ENCODE assay signal across 9 mouse cellular contexts in the genomic region with DNA sequence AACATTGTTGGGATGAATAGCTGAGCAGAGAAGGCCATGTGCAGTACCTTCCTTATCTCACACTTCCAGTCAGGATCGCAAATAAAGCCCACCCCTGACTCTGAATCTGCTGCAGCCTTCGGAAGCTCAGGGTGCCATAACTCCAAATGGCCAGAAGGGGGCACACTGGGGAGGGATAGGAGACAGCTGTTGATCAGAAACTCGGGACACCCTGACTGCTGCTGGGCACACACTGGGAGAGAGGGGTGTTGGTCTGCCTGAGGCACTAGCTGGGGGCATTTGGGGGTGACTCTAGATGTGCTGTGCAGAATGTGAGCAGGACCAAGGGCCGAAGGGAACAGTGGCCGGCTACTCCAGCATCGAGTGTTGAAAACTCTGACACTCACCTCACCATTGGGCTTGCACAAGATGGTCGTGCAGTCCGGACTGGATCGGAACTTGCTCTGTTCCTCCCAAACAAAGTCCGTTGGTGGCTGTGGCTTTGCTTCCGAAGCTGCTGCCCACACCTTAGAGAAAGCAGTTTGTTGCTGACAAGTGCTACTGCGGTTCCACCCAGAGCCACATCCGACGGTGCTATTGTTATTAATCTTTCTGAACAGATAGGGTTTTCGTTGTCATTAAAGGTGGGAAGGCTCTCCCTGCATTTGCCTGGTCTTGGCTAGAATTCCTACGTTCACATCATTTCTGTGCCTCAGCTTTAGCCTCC.
DNase-seq lines count a peak whose midpoint lies in the region; ATAC-seq and TF ChIP-seq lines count a peak whose summit lies in the region.
"Had no signal": no experiment of that assay in that cellular context is flagged by ENCODE, and none has a peak within 500 bp of the region (broad histone marks: within the 10 kb centered on the region; RNA-seq: fewer than 3 reads in every experiment).

No protein-coding gene starts in this region.

- peak; percentile 90 for TF ChIP-seq CTCF in lung, postnatal 0 days (IDR thresholded peaks at IDR 0.05)
- peak; percentile 58; the same call in 1 of the 2 replicates for TF ChIP-seq CTCF in spleen, adult 2 months (IDR thresholded peaks at IDR 0.05; ENCODE audit: extremely low read depth, insufficient read depth, insufficient read length, insufficient replicate concordance)

- no peak overlapping the region for H3K4me3 ChIP-seq in midbrain, embryonic 14.5 days (replicated peaks; ENCODE audit: low read depth, low read length)
- H3K4me3 ChIP-seq in midbrain, embryonic 15.5 days, result no peak overlapping the region
- no peak overlapping the region for H3K4me3 ChIP-seq in heart, embryonic 10.5 days
- H3K4me3 ChIP-seq in lung, postnatal 0 days (ENCODE audit: low read depth, low read length), result no peak overlapping the region
- H3K4me3 ChIP-seq in spleen, adult 2 months (ENCODE audit: extremely low read depth, insufficient read depth, insufficient read length), result no peak overlapping the region
- H3K4me3 ChIP-seq: heart, embryonic 13.5 days had no signal

- H3K4me1 ChIP-seq in midbrain, embryonic 14.5 days (ENCODE audit: control insufficient read depth, insufficient read depth, low read length), result no peaks in the 10 kb centered on the region
- H3K4me1 ChIP-seq in midbrain, embryonic 15.5 days, result no peaks in the 10 kb centered on the region
- peaks cover 11% of the 10 kb centered on the region; the same call in 1 of the 2 replicates for H3K4me1 ChIP-seq in heart, embryonic 10.5 days
- no peaks in the 10 kb centered on the region for H3K4me1 ChIP-seq in lung, postnatal 0 days (ENCODE audit: insufficient read depth, low read depth, low read length)
- H3K4me1 ChIP-seq in spleen, adult 2 months (ENCODE audit: control insufficient read depth, insufficient read depth, insufficient read length), result no peaks in the 10 kb centered on the region

- no peak for TF ChIP-seq POLR2A in spleen, adult 2 months (IDR thresholded peaks at IDR 0.05; ENCODE audit: low read depth, low read length)

- H3K27ac ChIP-seq in midbrain, embryonic 14.5 days (replicated peaks; ENCODE audit: low read depth, low read length), result no peak overlapping the region
- no peak overlapping the region for H3K27ac ChIP-seq in midbrain, embryonic 15.5 days
- H3K27ac ChIP-seq in heart, embryonic 10.5 days, result no peak overlapping the region
- no peak overlapping the region for H3K27ac ChIP-seq in lung, postnatal 0 days (ENCODE audit: low read length)
- H3K27ac ChIP-seq in spleen, adult 2 months (ENCODE audit: insufficient read depth, low read length), result no peak overlapping the region
- H3K27ac ChIP-seq: heart, embryonic 13.5 days had no signal

- no peak for ATAC-seq in midbrain, embryonic 14.5 days (ENCODE audit: low FRiP score, low TSS enrichment)
- ATAC-seq in midbrain, embryonic 15.5 days (replicated peaks), result no peak
- peak; percentile 57 for ATAC-seq in lung, postnatal 0 days

- no peaks in the 10 kb centered on the region for H3K9me3 ChIP-seq in midbrain, embryonic 14.5 days (ENCODE audit: control insufficient read depth, low read length)
- no peaks in the 10 kb centered on the region for H3K9me3 ChIP-seq in midbrain, embryonic 15.5 days
- no peaks in the 10 kb centered on the region for H3K9me3 ChIP-seq in heart, embryonic 10.5 days
- no peaks in the 10 kb centered on the region for H3K9me3 ChIP-seq in lung, postnatal 0 days (ENCODE audit: low read length)
- H3K9me3 ChIP-seq: heart, embryonic 13.5 days had no signal

- WGBS in midbrain, embryonic 14.5 days, result 76% methylated on average over 16 of the region's 16 CpGs
- 75% methylated on average over 16 of the region's 16 CpGs for WGBS in midbrain, embryonic 15.5 days
- WGBS in heart, embryonic 10.5 days, result 66% methylated on average over 16 of the region's 16 CpGs
- 61% methylated on average over 16 of the region's 16 CpGs for WGBS in lung, postnatal 0 days
- 68% methylated on average over 16 of the region's 16 CpGs for whole genome bisulfite sequencing in spleen, adult 2 months

- no peak overlapping the region for H3K4me2 ChIP-seq in midbrain, embryonic 14.5 days (ENCODE audit: low read length)
- no peak overlapping the region for H3K4me2 ChIP-seq in midbrain, embryonic 15.5 days
- H3K4me2 ChIP-seq in lung, postnatal 0 days (replicated peaks; ENCODE audit: low read depth, low read length), result no peak overlapping the region
- H3K4me2 ChIP-seq: heart, embryonic 13.5 days had no signal

- no peaks in the 10 kb centered on the region for H3K27me3 ChIP-seq in midbrain, embryonic 14.5 days (ENCODE audit: control insufficient read depth, insufficient read depth, low read length)
- H3K27me3 ChIP-seq in midbrain, embryonic 15.5 days (replicated peaks), result no peaks in the 10 kb centered on the region
- H3K27me3 ChIP-seq in heart, embryonic 10.5 days (ENCODE audit: insufficient read depth, poor library complexity, severe bottlenecking), result no peaks in the 10 kb centered on the region
- H3K27me3 ChIP-seq in lung, postnatal 0 days (replicated peaks; ENCODE audit: insufficient read depth, low read length), result no peaks in the 10 kb centered on the region
- no peaks in the 10 kb centered on the region for H3K27me3 ChIP-seq in spleen, adult 2 months (ENCODE audit: control insufficient read depth, insufficient read depth, low read length)
- H3K27me3 ChIP-seq: heart, embryonic 13.5 days had no signal

- DNase-seq in adrenal gland, adult (ENCODE audit: inconsistent age in 2 of 2, low spot score in 1 of 2), result peak; percentile 37 to 80
- DNase-seq in adrenal gland, adult 8-10 months, result no peak
- DNase-seq in midbrain, embryonic 14.5 days, result peak; percentile 58
- peak; percentile 19 for DNase-seq in cerebellum, adult 8-10 months
- DNase-seq in heart, embryonic 10.5 days (ENCODE audit: low spot score), result peak; percentile 75
- DNase-seq in lung, postnatal 0 days (ENCODE audit: low spot score), result peak; percentile 56
- DNase-seq in spleen, adult 2 months (ENCODE audit: low read depth in 1 of 2, low spot score in 2 of 2), result peak in 1 of 2 experiments; percentile 44

- H3K9ac ChIP-seq in midbrain, embryonic 14.5 days (replicated peaks; ENCODE audit: low read length), result no peak overlapping the region
- H3K9ac ChIP-seq in midbrain, embryonic 15.5 days, result no peak overlapping the region
- H3K9ac ChIP-seq in lung, postnatal 0 days (replicated peaks; ENCODE audit: low read depth), result no peak overlapping the region
- H3K9ac ChIP-seq: heart, embryonic 13.5 days had no signal

- H3K36me3 ChIP-seq in midbrain, embryonic 14.5 days (ENCODE audit: control insufficient read depth, insufficient read depth, low read length), result no peaks in the 10 kb centered on the region
- H3K36me3 ChIP-seq in midbrain, embryonic 15.5 days (replicated peaks), result no peaks in the 10 kb centered on the region
- H3K36me3 ChIP-seq in heart, embryonic 10.5 days, result no peaks in the 10 kb centered on the region
- H3K36me3 ChIP-seq in lung, postnatal 0 days (ENCODE audit: insufficient read depth, low read length), result no peaks in the 10 kb centered on the region
- no peaks in the 10 kb centered on the region for H3K36me3 ChIP-seq in spleen, adult 2 months (ENCODE audit: control insufficient read depth, insufficient read depth, low read length)
- H3K36me3 ChIP-seq: heart, embryonic 13.5 days had no signal

- TF ChIP-seq EP300 in lung, postnatal 0 days (IDR thresholded peaks at IDR 0.05), result no peak
